Mouse (Mus musculus): ENCODE measurements around the gene Bcar3. TPM values are rescaled to one million over a fixed set of nuclear protein-coding genes. Genes with fewer than 3 reads are reported as not detected.

The Bcar3 gene
- total RNA-seq, 2 experiments from 2014 or later, result 8.8 to 9.5 TPM

GRCm38 (mm10) chr3:122573426-122574286 is 279.7 kb downstream of the Bcar3 start:
- no peak for DNase-seq

GRCm38 (mm10) chr3:122574921-122575320 is 281.0 kb downstream of the Bcar3 start:
- no peak for DNase-seq

- no peak for DNase-seq
Measured at GRCm38 (mm10) chr3:122577360-122577759, 283.4 kb downstream of the Bcar3 start.

Small RNA genes lying within 50 kb of the gene (microRNA-seq; reads per million reads assigned to microRNA genes)
- 25.8 to 38.7 reads per million in 2 experiments for gene Mir760
- 0 reads per million in 2 experiments for gene Mir7657

Other genes starting within 250 kb of the Bcar3 start
- 1 to 10 TPM; 7.8 to 8.7 TPM for gene Abca4, start 249.7 kb upstream of the Bcar3 start, total RNA-seq (2021)
- gene Gclm, start 48.6 kb upstream of the Bcar3 start, total RNA-seq (2021), result 10 to 100 TPM; 43.9 to 58.5 TPM
- 10 to 100 TPM; 28.9 to 30.8 TPM for gene Dnttip2, start 19.7 kb upstream of the Bcar3 start, total RNA-seq (2021)